Mouse (Mus musculus): Measurements from ENCODE around the gene Fam118a.

- TF ChIP-seq POLR2A (IDR thresholded peaks at IDR 0.05; ENCODE audit: insufficient read depth, low read depth, low read length) (no peak), CTCF (IDR thresholded peaks at IDR 0.05; ENCODE audit: insufficient read depth, low read depth, low read length) (no peak)
Measured at GRCm38 (mm10) chr15:84982888-84983287, 45.9 kb upstream of the Fam118a start.
